Mouse (Mus musculus): Measurements from ENCODE around the gene Map3k3. TPM values are rescaled to one million over a fixed set of nuclear protein-coding genes. Genes with fewer than 3 reads are reported as not detected.
A peak's percentile ranks its signal among the peaks of the same experiment; 100 is the strongest.

Gene Map3k3
- polyA plus RNA-seq, 1 experiment from 2014 or later, result 4.7 TPM

GRCm38 (mm10) chr11:106152132-106152531 lies 67.7 kb downstream of the Map3k3 start:
- no peaks in the 10 kb centered on the region for H3K9me3 ChIP-seq (ENCODE audit: low read length)
- DNase-seq (no peak), ATAC-seq (no peak)
- H3K27me3 ChIP-seq (ENCODE audit: insufficient read depth, low read length), result no peaks in the 10 kb centered on the region
- no peak overlapping the region for H3K9ac ChIP-seq (replicated peaks)
- H3K4me2 ChIP-seq (ENCODE audit: low read depth, low read length), result no peak overlapping the region
- H3K27ac ChIP-seq (ENCODE audit: low read depth), result no peak overlapping the region
- H3K4me1 ChIP-seq (ENCODE audit: insufficient read depth), result peaks cover 21% of the 10 kb centered on the region
- 82% methylated on average over 8 of the region's 8 CpGs for WGBS (ENCODE audit: insufficient replicate concordance)
- peaks cover 53% of the 10 kb centered on the region for H3K36me3 ChIP-seq (replicated peaks; ENCODE audit: insufficient read depth, low read length)
- no peak overlapping the region for H3K4me3 ChIP-seq (ENCODE audit: low read depth, low read length)
- TF ChIP-seq CTCF (IDR thresholded peaks at IDR 0.05; ENCODE audit: low read depth), result no peak
- no peak for TF ChIP-seq EP300 (IDR thresholded peaks at IDR 0.05; ENCODE audit: low read depth)

- no peak overlapping the region for H3K27ac ChIP-seq (ENCODE audit: low read depth)
- no peak overlapping the region for H3K4me3 ChIP-seq (ENCODE audit: low read depth, low read length)
- H3K4me1 ChIP-seq (ENCODE audit: insufficient read depth), result peaks cover 21% of the 10 kb centered on the region
- H3K36me3 ChIP-seq (replicated peaks; ENCODE audit: insufficient read depth, low read length), result peaks cover 50% of the 10 kb centered on the region
- no peaks in the 10 kb centered on the region for H3K9me3 ChIP-seq (ENCODE audit: low read length)
- ATAC-seq (no peak), DNase-seq (no peak)
- no peaks in the 10 kb centered on the region for H3K27me3 ChIP-seq (ENCODE audit: insufficient read depth, low read length)
- H3K9ac ChIP-seq (replicated peaks), result no peak overlapping the region
- 74% methylated on average over 5 of the region's 5 CpGs for WGBS (ENCODE audit: insufficient replicate concordance)
- 0 out of 2 replicates have a peak, but pooled peaks have one; percentile 5 for TF ChIP-seq CTCF (IDR thresholded peaks at IDR 0.05; ENCODE audit: low read depth)
- TF ChIP-seq EP300 (IDR thresholded peaks at IDR 0.05; ENCODE audit: low read depth), result no peak
- H3K4me2 ChIP-seq (ENCODE audit: low read depth, low read length), result no peak overlapping the region
Observed at GRCm38 (mm10) chr11:106154091-106154490, 69.7 kb downstream of the Map3k3 start.

GRCm38 (mm10) chr11:106154770-106155169 lies 70.4 kb downstream of the Map3k3 start:
- DNase-seq (no peak), ATAC-seq (no peak)
- Histone ChIP-seq H3K4me1 (ENCODE audit: insufficient read depth) (peaks cover 24% of the 10 kb centered on the region), H3K36me3 (replicated peaks; ENCODE audit: insufficient read depth, low read length) (peaks cover 45% of the 10 kb centered on the region), H3K4me3 (ENCODE audit: low read depth, low read length) (no peak overlapping the region), H3K27ac (ENCODE audit: low read depth) (no peak overlapping the region), H3K4me2 (ENCODE audit: low read depth, low read length) (no peak overlapping the region), H3K27me3 (ENCODE audit: insufficient read depth, low read length) (no peaks in the 10 kb centered on the region), H3K9ac (replicated peaks) (no peak overlapping the region), H3K9me3 (ENCODE audit: low read length) (no peaks in the 10 kb centered on the region)
- WGBS (ENCODE audit: insufficient replicate concordance), result 67% methylated on average over 2 of the region's 2 CpGs
- TF ChIP-seq CTCF (IDR thresholded peaks at IDR 0.05; ENCODE audit: low read depth), result no peak

- H3K4me3 ChIP-seq (ENCODE audit: low read depth, low read length), result no peak overlapping the region
- ATAC-seq (no peak), DNase-seq (no peak)
- H3K27me3 ChIP-seq (ENCODE audit: insufficient read depth, low read length), result no peaks in the 10 kb centered on the region
- H3K4me2 ChIP-seq (ENCODE audit: low read depth, low read length), result no peak overlapping the region
- WGBS (ENCODE audit: insufficient replicate concordance), result 47% methylated on average over 3 of the region's 3 CpGs
- peaks cover 35% of the 10 kb centered on the region for H3K36me3 ChIP-seq (replicated peaks; ENCODE audit: insufficient read depth, low read length)
- H3K4me1 ChIP-seq (ENCODE audit: insufficient read depth), result peaks cover 28% of the 10 kb centered on the region
- no peak for TF ChIP-seq CTCF (IDR thresholded peaks at IDR 0.05; ENCODE audit: low read depth)
- TF ChIP-seq EP300 (IDR thresholded peaks at IDR 0.05; ENCODE audit: low read depth), result no peak
- H3K9me3 ChIP-seq (ENCODE audit: low read length), result no peaks in the 10 kb centered on the region
- H3K27ac ChIP-seq (ENCODE audit: low read depth), result no peak overlapping the region
- H3K9ac ChIP-seq (replicated peaks), result no peak overlapping the region
Observed at GRCm38 (mm10) chr11:106155761-106156160, 71.3 kb downstream of the Map3k3 start.

- no peak overlapping the region for H3K4me3 ChIP-seq (ENCODE audit: low read depth, low read length)
- ATAC-seq (no peak), DNase-seq (no peak)
- H3K27ac ChIP-seq (ENCODE audit: low read depth), result no peak overlapping the region
- H3K27me3 ChIP-seq (ENCODE audit: insufficient read depth, low read length), result no peaks in the 10 kb centered on the region
- TF ChIP-seq EP300 (IDR thresholded peaks at IDR 0.05; ENCODE audit: low read depth), result no peak
- no peak for TF ChIP-seq CTCF (IDR thresholded peaks at IDR 0.05; ENCODE audit: low read depth)
- no peak overlapping the region for H3K9ac ChIP-seq (replicated peaks)
- H3K9me3 ChIP-seq (ENCODE audit: low read length), result no peaks in the 10 kb centered on the region
- WGBS (ENCODE audit: insufficient replicate concordance), result 71% methylated on average over 1 of the region's 1 CpGs
- no peak overlapping the region for H3K4me2 ChIP-seq (ENCODE audit: low read depth, low read length)
- peaks cover 29% of the 10 kb centered on the region for H3K4me1 ChIP-seq (ENCODE audit: insufficient read depth)
- peaks cover 31% of the 10 kb centered on the region for H3K36me3 ChIP-seq (replicated peaks; ENCODE audit: insufficient read depth, low read length)
Observed at GRCm38 (mm10) chr11:106156257-106156656, 71.8 kb downstream of the Map3k3 start.

GRCm38 (mm10) chr11:106157154-106157553 lies 72.7 kb downstream of the Map3k3 start:
- H3K27me3 ChIP-seq (ENCODE audit: insufficient read depth, low read length), result no peaks in the 10 kb centered on the region
- WGBS (ENCODE audit: insufficient replicate concordance), result 67% methylated on average over 7 of the region's 7 CpGs
- no peak overlapping the region for H3K27ac ChIP-seq (ENCODE audit: low read depth)
- DNase-seq, result no peak
- peaks cover 31% of the 10 kb centered on the region for H3K4me1 ChIP-seq (ENCODE audit: insufficient read depth)
- no peak overlapping the region for H3K9ac ChIP-seq (replicated peaks)
- H3K9me3 ChIP-seq (ENCODE audit: low read length), result no peaks in the 10 kb centered on the region
- no peak overlapping the region for H3K4me3 ChIP-seq (ENCODE audit: low read depth, low read length)
- no peak overlapping the region for H3K4me2 ChIP-seq (ENCODE audit: low read depth, low read length)
- TF ChIP-seq EP300 (IDR thresholded peaks at IDR 0.05; ENCODE audit: low read depth), result no peak
- ATAC-seq, result no peak
- peaks cover 23% of the 10 kb centered on the region for H3K36me3 ChIP-seq (replicated peaks; ENCODE audit: insufficient read depth, low read length)
